Mouse (Mus musculus): ENCODE measurements at regions not wholly inside any gene's neighbourhood (a gene's known extent, or its start where the extent isn't known, plus 50 kb on each side); places are given as distances from the start of the nearest gene placed in this dataset.
A peak's percentile ranks its signal among the peaks of the same experiment; 100 is the strongest.
"Not testable (repeated sequence)": the region's sequence is repeated elsewhere in the genome, so short reads cannot be mapped to it uniquely, and the experiment has no call there.

DNA sequence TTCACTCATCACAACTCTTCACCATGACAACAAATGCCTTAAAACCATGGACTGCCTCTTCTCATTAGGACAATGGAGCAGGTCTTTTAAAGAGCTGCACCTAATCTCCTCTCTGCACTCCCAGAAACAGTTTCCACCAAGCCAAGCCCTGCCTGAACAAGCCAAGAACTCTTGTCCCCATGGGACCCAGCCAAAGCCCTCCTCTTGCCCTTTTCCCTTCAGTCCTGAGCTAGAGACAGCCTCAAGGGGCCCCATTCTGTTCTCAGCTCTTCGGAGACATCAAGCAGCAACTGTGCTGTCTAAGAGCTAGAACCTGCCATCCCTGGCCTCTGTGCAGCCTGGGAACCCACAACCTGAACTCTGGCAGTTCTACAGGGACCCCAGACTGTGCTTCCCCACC lies 345.0 kb upstream of the Irak1bp1 start:
- DNase-seq: peak; percentile 42 to 44
- intact Hi-C loops (cut with DNase I): no loop called here

DNA sequence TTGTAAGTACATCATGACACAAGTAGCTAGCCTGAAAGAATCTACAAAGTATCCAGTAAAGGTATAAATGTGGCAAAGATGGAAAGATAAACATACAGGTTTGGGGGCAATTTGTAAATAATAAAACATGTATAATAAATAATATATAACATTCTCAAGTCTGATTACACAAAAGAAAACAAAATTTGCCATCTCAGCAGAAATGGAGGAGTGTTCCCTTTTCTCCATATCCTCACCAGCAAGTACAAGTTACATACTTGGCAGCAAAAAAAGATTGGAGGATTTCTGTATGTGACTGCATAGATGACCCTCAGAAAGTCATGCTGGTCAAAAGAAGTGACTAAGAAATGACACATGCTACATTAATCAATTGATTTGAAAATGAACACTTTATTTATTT lies 335.9 kb upstream of the Irak1bp1 start:
- DNase-seq: no peak

DNA sequence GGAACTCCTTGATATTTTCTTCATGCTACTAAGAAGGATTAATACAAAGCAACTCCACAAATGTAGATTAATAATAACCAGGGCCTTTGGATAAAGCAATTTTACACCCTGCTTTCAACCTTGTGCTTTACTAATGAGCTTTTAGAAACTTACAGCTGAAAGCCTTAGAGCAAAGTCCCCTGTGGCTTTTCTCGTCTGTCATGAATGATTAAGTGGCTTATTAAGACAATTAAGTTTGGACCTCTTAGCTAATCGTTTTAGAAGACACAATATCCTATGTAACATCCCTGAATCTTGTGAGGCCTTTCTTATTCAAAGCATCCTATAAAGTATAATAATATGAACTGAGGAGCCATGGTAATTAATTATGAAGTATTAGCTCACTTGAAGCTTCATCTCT lies 319.3 kb upstream of the Irak1bp1 start:
- intact Hi-C loops (cut with DNase I): no loop called here
- DNase-seq: no peak

More for the DNA sequence above, 335.9 kb upstream of the Irak1bp1 start:
- intact Hi-C loops (cut with DNase I): no loop called here

DNA sequence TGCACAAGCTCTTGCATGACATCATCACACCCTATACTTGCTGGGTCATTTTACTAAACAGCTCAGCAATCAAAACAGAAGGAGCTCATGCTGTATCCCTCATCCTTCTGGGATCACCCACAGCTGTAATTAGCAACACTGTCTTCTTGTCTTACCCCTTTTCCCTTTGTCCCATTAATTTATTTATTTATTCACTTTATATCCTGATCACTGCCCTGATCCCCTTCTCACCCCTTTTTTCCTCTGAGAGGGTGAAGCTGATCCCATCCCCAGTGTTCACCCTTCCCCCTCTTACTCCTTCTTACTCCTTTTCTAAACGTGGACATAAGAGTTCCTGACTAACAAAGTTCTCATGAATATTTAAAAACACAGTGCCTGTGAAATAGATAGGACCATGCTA lies 310.3 kb upstream of the Irak1bp1 start:
- intact Hi-C loops (cut with DNase I): no loop called here
- DNase-seq: no peak

DNA sequence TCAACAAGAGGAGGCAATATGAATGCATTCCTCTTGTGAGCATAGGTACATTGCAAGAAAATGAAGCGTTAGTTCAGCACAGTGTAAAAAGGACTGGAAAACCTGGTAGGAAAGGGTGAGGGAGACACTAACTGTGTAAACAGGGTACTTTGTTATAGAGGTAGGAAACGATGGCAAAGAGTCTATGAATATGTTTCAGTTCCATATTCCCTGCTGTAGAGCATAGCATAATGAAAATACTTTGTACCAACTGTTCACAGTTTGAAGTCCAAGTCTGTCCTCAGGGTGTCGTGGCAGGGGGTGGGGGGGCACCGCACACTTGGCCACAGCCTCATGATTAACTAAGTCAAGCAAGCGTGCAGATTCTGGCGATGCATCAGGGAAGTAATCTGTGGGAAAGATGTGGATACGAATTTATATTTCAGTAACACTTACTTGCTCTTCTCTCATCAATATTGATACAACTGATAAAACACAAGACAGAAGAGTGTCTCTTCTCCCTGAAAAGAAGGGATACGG lies 301.4 kb upstream of the Irak1bp1 start:
- intact Hi-C loops (cut with DNase I): no loop called here
- no peak for DNase-seq

DNA sequence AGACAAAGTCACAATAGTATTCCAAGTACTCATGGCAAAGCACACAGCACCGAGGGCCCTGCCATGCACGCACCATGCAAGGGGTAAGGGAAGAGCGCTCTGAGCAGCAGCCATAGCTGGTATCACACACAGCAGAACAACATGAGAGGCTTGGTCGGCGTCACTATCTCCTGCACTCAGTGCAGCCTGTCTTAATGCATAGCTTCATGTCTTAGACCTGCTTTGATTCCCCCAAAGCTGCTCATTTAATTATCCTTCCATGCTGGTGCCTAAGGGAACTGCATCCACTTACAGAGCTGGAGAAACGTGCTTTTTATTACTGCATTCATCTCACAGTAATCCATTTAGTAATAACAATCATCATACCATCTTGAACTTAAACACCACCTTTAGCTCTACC lies 276.6 kb upstream of the Irak1bp1 start:
- DNase-seq: no peak
- intact Hi-C loops (cut with DNase I): no loop called here

DNA sequence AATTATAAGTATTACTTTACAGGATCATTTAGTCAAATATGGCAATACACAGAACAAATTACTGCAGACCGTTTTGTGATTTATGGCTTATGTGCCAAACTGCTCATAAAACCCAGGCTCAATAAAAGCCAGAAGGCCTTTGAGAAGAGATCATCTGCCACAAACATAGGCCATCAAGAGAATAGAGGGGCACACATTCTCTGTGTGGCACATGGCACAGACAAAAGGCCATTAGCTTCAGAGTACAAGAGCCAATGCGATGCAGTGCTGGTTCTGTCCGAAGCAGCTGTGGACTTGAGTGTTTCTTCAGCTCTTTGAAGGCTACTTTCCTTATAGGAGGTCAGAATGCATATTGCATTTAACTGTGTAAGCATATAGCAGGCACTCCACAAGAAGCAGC lies 276.1 kb upstream of the Irak1bp1 start:
- intact Hi-C loops (cut with DNase I): no loop called here
- DNase-seq: no peak

DNA sequence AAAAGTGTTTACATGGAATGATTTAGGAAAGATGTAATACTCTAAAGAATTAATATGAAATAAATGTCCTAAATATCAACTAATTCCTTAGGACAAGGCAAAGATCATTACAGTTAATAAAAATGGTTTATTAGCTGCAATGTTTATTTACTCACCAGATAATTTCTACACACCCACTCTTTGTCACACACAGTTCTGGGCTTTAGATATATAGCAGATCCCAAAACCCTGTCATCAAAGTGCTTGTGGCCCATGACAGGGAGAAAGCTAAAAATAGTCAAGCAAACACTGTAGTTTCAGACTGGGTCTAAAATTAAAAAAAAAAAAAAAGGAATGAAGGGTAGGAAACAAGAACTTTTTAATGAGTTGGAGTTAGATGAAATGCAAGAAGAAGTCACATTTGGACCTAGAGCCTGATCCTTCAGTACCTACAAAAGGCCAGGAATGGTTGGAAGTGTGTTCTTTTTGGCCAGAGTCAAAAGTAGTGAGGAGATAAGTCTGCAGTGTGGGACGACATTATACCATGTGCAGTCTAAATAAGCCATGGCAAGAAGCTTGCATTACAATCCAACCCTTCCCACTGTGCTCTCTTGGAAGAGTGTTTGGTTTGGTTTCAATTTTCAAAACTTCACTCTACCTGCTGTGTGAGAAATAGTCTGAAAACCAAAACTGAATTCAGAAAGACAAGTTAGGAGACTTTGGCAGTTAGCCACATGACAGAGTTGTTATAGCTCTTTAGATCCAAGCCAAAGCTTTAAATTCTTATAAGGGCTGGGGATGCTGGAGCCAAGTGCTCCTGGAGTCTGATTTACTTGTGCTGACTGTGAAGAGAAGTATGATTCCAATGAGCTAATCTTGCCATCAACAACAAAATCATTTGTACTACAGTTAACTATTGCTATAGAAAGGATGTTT lies 266.5 kb upstream of the Irak1bp1 start:
- intact Hi-C loops (cut with DNase I): no loop called here
- peak; percentile 9 to 11 for DNase-seq

DNA sequence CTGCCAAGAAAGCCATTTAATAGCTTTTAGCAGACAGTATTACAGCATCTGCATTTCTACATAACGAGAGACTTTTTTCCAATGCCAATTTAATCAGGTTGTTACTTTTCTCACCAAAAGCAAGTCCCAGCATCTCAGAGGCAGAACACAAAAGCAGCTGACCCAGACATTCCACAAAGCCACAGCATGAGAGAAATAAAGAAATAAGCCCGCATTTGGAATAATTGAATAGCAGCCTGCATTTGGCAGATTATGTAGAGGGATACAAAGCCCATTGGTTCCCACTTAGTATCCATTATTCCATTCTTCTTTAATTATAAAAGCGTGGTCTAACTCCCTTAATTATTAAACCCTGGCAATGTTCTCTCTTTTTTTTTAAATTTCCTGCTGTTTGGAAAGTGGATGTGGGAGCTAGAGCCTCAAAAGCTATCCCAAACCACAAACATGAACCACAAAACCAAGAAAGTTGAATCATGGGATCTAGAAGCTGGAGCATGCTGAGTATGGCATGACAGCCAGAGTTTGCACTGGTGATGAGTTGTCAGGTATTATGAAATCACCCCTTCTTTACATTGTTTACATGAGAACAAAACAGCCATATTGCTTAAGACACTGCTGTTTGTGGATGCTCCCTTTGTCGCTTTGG lies 247.8 kb upstream of the Irak1bp1 start:
- intact Hi-C loops (cut with DNase I): no loop called here
- no peak for DNase-seq

DNA sequence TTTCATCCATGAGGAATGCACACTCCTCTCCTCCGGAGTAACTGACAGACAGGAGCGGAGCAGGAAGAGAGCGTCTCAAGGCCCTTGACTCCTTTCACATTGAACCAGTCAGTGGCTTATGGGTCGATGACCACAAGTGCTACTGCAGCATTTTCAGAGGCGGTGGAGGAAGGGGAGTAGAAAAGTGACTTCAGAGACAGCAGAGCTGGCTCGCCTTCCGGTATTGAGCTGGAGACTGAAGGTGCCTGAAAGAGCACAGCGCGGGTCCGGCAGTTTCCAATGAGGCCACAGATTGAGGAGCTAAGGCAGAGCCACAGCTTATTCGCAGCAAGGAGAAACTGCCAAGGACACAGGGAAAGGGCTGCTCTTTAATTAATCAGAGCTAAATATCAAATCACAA lies 220.2 kb upstream of the Irak1bp1 start:
- intact Hi-C loops (cut with DNase I): no loop called here
- DNase-seq: no peak

DNA sequence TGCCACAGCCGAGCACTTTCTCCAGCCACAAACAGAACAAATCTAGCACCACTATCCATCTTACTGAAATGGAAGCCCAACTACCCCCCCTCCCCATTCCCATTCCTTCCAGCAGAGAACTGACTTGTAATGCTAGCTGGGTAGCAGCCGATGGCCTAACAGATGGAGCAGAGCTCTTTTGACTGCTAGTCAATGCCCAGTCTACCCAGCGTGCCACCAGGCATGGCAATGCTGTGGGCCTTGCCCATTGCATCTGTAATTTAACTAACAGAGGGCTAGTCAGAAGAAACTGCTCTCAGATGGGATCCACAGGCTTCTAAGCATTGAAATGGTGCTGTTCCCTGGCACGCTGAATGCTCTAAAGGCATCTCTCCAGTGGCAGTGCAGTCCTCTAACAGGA lies 219.4 kb upstream of the Irak1bp1 start:
- intact Hi-C loops (cut with DNase I): no loop called here
- no peak for DNase-seq

DNA sequence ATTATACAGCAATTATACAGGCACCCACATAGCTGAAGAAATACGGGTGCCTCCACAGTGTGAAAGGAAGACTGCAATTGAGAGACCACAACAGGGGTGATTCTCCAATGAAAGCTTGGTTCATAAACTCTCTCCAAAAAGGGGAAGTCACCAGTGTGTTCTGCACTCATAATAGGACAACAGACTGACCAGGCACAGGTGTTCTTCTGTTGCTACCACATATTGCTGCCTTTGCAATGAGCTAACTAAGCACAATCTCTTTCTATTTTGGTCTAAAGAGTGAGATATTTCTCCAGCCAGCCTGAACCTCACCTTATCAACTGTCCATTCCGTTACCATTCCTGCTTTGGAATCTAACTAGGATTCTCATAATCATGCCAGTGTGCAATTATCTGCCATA lies 216.8 kb upstream of the Irak1bp1 start:
- no peak for DNase-seq
- intact Hi-C loops (cut with DNase I): no loop called here

DNA sequence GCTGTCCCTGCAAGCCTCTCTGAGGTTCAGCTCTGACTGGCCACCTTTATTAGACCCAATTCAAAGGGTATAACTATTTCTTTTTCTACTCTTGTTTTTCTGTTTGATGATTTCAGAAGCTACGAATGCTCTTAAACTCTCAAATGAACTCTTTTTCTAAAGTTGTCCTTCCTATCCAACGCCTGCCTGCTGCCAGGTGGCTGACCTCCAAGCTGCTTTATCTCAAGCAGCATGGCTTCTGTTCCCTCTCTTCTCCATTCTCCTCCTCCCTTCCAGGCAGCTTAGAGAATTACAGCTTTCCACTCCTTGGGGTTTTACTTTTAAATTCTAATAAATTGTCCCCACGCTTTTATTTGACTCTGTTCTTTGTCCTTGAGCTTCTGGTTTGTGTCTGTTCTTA lies 196.9 kb upstream of the Irak1bp1 start:
- intact Hi-C loops (cut with DNase I): no loop called here
- peak; percentile 67 to 69 for DNase-seq

DNA sequence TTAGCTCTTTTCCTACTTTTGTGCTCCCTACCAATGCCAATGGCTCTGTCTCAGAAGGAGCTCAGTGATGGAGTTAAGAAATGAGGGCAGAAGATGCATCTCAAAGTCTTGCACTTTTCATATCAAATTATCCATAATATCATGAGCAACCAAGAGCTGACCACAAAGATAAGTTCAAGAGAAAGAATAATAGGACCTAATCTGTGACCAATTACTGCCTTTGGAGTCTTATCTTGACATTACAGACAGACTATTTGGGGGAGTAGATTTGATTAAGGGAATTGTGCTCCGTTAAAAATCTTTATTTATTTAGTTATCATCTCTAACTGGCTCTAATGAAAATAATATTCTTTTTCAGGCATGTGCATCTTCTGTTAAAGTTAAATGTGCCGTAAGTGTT lies 189.1 kb upstream of the Irak1bp1 start:
- DNase-seq: no peak
- intact Hi-C loops (cut with DNase I): loop anchor here (5.0 kb wide), 2 partner anchors 183 to 393 kb away; no protein-coding TSS in a partner anchor

DNA sequence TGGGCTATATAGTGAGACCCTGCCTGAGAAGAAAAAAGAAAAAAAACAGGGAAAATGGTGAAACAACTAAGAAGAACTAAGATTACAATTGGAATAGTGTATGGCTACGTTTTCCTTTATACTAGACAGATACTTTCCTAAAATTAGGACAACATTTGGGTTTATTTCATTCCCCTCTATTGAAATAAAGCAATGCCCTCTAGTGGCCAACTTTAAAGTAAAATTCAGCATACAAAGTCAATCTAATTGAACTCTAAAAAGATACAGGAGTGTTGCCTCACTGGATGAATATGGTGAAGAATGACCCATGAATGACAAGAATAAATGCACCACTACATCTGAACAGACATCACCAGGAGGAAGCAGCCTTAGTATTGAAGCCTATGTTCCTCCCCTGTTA lies 185.4 kb upstream of the Irak1bp1 start:
- DNase-seq: peak in 1 of 2 experiments; percentile 13
- intact Hi-C loops (cut with DNase I): loop anchor here (5.0 kb wide), 2 partner anchors 187 to 397 kb away; no protein-coding TSS in a partner anchor

DNA sequence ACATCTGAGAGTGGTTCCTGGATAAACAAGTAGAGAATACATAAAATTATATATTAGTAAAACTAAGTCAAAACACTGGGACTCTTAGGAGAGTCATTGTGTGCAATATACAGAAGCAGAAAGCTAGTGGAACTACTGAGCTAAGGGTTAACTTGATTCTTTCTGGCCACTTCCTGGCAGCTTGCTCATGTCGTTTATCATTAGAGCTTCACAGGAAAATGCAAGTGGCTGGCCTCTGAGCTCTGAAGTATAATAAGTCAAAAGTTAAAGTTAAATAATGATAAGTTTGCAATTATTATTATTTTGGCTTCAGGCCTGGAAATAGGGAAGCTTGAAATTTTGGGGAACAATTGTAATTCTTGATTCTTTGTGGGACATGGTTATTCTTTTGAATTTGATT lies 173.8 kb upstream of the Irak1bp1 start:
- intact Hi-C loops (cut with DNase I); DNase-seq: not testable (repeated sequence)

DNA sequence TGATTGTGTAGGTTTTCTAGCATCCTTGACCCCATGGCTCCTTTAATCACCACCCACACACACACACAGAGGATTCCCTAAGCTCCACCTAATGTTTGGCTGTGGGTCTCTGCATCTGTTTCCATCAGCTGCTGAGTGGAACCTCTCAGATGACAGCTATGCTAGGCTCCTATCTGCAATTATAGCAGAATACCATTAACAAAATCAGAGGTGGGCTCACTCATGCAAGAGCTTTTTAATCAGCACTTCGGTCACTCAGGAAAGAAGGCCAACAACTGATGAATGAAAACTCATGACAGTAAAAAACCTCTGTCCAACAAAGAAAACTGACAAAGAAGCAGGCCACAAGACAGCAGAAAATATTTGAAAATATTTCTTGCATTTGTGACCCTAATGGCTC lies 147.1 kb upstream of the Irak1bp1 start:
- no peak for DNase-seq

DNA sequence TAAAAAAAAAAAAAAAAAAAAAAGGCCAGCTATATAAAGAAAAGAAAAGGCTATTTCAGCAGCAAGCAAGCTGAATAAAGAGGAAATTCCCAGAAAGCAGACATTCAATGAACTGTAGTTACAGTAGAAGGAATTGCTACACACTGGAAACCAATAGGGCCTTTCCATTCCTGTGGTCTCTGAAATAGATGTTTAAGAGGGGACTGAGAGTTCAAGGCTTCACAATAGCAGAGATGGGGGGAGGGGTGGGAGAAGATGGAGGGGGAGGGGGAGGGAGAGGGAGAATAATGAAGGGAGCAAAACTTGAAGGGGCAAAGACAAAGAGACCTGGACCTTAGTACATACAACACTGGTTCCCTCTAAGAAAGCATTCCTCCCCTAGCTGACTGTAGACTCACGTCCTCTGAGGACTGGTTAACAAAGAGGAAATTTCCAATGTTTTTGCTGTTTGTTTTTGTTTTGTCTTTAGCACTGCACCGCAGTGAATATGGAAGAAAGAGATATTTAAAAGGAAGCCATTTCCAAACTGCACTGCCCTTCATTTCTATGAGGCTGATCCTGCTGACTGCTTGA lies 119.8 kb upstream of the Irak1bp1 start:
- no peak for DNase-seq
- intact Hi-C loops (cut with DNase I): no loop called here

More for the DNA sequence above, 147.1 kb upstream of the Irak1bp1 start:
- intact Hi-C loops (cut with DNase I): no loop called here

DNA sequence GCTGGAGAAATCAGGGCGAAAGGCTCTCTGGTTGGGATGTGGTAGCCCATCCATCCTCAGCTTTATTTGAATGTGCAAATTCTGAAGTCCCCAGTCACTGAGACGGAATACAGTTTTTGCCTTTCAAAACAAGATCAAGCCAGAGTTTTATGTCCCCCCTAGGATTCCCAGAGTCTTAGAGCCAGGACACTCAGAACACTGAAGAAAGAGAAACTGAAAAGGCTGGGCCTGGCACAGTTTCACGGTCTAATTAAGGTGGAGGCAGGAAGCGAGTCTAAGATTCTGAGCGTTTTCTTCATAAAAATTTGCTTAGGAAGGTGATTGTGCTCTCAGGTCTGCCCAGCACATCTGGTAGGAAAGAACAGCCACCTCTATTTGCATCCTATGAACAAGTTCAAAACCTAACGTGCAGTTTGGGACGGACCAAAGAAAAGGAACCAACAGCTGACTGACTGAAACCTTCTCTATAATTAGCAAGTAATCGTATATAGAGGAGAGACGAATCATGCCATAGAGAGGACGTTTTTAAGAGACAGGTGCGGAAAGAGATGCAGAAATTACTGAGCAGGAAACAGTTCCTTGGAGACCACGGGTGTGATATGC lies 119.2 kb upstream of the Irak1bp1 start:
- intact Hi-C loops (cut with DNase I): no loop called here

DNA sequence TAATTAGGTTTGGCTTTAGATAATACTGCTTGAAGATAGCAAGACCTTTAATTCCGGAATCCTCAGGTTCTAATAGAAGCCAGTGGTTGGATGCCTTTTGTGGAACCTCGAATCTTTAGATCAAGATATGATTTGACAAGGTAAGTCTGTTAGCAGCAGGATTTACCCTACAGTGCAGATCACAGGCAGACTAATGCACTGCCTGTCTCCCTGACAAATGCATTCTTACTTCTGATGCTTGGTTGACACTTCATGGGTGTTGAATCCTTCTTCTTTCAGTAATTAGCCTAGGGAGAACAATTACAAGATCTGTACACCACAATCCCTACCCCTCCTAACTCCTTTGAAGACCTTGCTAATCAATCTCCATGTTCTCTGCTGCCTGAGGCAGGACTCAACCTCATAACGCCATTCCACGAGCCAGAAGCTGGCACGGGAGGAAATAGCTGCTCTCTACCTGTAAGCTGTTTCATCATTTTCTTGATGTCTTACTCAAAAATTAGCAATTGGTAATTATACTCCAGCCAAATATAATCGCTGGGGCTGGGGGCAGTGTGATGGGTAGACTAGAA lies 118.3 kb upstream of the Irak1bp1 start:
- no peak for DNase-seq
- intact Hi-C loops (cut with DNase I): no loop called here

More for the DNA sequence above, 119.2 kb upstream of the Irak1bp1 start:
- no peak for DNase-seq
